8 mouse cellular contexts compared by ENCODE assay signal in the genomic region with DNA sequence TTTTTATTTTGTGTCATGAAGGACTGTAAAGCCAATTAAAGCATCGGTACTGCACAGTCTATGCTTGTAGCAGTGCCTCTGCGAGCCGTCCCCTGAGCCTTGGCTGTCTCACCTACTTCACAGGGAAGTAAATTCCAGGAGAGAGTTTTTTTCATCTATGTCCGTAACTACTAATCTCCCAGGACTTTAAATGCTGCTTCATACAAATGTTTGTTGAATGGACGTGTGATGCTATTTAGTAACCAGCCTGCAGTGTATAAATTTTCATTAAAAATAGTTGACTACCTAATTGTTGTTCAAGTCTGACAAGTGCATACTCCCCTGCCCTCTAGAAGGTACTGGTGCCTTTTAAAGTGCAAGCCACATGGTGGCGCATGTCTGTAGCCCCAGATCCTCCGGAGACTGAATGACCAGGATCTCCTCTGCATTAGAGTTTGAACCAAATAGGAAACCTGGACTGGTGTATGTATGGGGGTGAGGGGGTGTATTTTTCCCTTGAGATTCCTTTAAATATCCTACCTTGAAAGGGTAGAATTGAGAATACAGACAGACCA. TPM values are rescaled to one million over a fixed set of nuclear protein-coding genes. Genes with fewer than 3 reads are reported as not detected.
DNase-seq lines count a peak whose midpoint lies in the region; ATAC-seq and TF ChIP-seq lines count a peak whose summit lies in the region.

No protein-coding gene starts in this region.

- H3K36me3 ChIP-seq in embryonic facial prominence, embryonic 10.5 days (replicated peaks) = no peaks in the 10 kb centered on the region

- no peaks in the 10 kb centered on the region for H3K9me3 ChIP-seq in embryonic facial prominence, embryonic 10.5 days

- no peak overlapping the region for H3K27ac ChIP-seq in left cerebral cortex, adult 2 months
- no peak overlapping the region for H3K27ac ChIP-seq in embryonic facial prominence, embryonic 10.5 days (replicated peaks)

- DNase-seq in adrenal gland, adult 2 months = peak; percentile 22
- DNase-seq in adrenal gland, adult 8-10 months = no peak
- no peak for DNase-seq in left cerebral cortex, adult 2 months (ENCODE audit: extremely low spot score in 1 of 2, low spot score in 2 of 2)
- DNase-seq in left cerebral cortex, adult 11 months (ENCODE audit: low spot score) = no peak
- DNase-seq in embryonic facial prominence, embryonic 10.5 days (ENCODE audit: low spot score) = peak; percentile 44
- peak; percentile 66 to 75 for DNase-seq in kidney, postnatal 4 days
- DNase-seq in T-cell, adult 2 months (ENCODE audit: low spot score) = no peak

- no peak overlapping the region for H3K4me3 ChIP-seq in left cerebral cortex, adult 2 months
- no peak overlapping the region for H3K4me3 ChIP-seq in embryonic facial prominence, embryonic 10.5 days

- peak; percentile 59 for TF ChIP-seq CTCF in left cerebral cortex, adult 2 months (IDR thresholded peaks at IDR 0.05)

- H3K27me3 ChIP-seq in embryonic facial prominence, embryonic 10.5 days (replicated peaks; ENCODE audit: low read depth, poor library complexity, severe bottlenecking) = no peaks in the 10 kb centered on the region

- WGBS in embryonic facial prominence, embryonic 10.5 days = 18% methylated on average over 7 of the region's 7 CpGs

- intact Hi-C loops in left cerebral cortex, adult 2 months (cut with DNase I) = loop anchor here (1.0 kb wide), 1 partner anchor 170 kb away; no protein-coding TSS in a partner anchor

- ATAC-seq in neutrophil, adult 5-6 weeks (ENCODE audit: extremely low read depth, insufficient number of reproducible peaks, low FRiP score, poor library complexity, severe bottlenecking) = 0 out of 2 replicates have a peak, but pooled peaks have one; percentile 33

- peaks cover 6% of the 10 kb centered on the region; the same call in 1 of the 2 replicates for H3K4me1 ChIP-seq in embryonic facial prominence, embryonic 10.5 days

RNA-seq across cellular contexts. Expression of a gene that starts 13.4 kb away (rescaled TPM):
- under 1 TPM; 0.17 to 0.20 TPM for total RNA-seq in adrenal gland, adult 2 months (2021)
- 0.02 TPM in 1 of 2 replicates, not detected in the other for polyA plus RNA-seq in adrenal gland, adult 2 months (2012; rRNA removed)
- total RNA-seq in adrenal gland, adult 8-10 months (2022) = under 1 TPM in 2 of 4 experiments, not detected in 2; 0.05 to 0.12 TPM
- under 1 TPM in 1 of 2 experiments, not detected in 1; 0.35 TPM for total RNA-seq in left cerebral cortex, adult 2 months (2021)
- 159 TPM in 2 replicates for polyA plus RNA-seq in embryonic facial prominence, embryonic 10.5 days (2016; fragmentation: Nextera tagmentation; extraction: Ambion mirVana)
- 0.35 and 0.74 TPM in 2 replicates for total RNA-seq in neutrophil, adult 5-6 weeks (2017)

RNA-seq across cellular contexts. Expression of a gene that starts 35.6 kb away (rescaled TPM):
- 10 to 100 TPM; 38.5 to 88.4 TPM for total RNA-seq in adrenal gland, adult 2 months (2021)
- 15.6 and 17.5 TPM in 2 replicates for polyA plus RNA-seq in adrenal gland, adult 2 months (2012; rRNA removed)
- total RNA-seq in adrenal gland, adult 8-10 months (2022) = 10 to 100 TPM; 55.9 to 86.1 (median 66.6) TPM
- total RNA-seq in left cerebral cortex, adult 2 months (2021) = 10 to 100 TPM; 75.5 to 90.0 TPM
- 123 and 132 TPM in 2 replicates for polyA plus RNA-seq in embryonic facial prominence, embryonic 10.5 days (2016; fragmentation: Nextera tagmentation; extraction: Ambion mirVana)
- total RNA-seq in neutrophil, adult 5-6 weeks (2017) = 184 and 191 TPM in 2 replicates

Comparison
In these comparisons a context has a peak if more than half of its experiments do, and no peak if none do; other contexts are left out.
1. DNase-seq: peak in adrenal gland, adult 2 months (single experiment), embryonic facial prominence, embryonic 10.5 days (single experiment) and kidney, postnatal 4 days (2 of 2); none in adrenal gland, adult 8-10 months (single experiment), left cerebral cortex, adult 2 months (0 of 2), left cerebral cortex, adult 11 months (single experiment) and T-cell, adult 2 months (single experiment).